Mouse (Mus musculus): ENCODE measurements around the gene Nrp2.

- no peak for TF ChIP-seq CTCF (IDR thresholded peaks at IDR 0.05; ENCODE audit: borderline replicate concordance, insufficient read depth, low read depth, low read length)
- no peak for TF ChIP-seq POLR2A (IDR thresholded peaks at IDR 0.05; ENCODE audit: borderline replicate concordance, insufficient read depth, low read length)
These were observed 140.1 kb downstream of the Nrp2 start for GRCm38 (mm10) chr1:62843215-62843614.

Measured in cerebellum, adult 2 months (tissue).